Mouse (Mus musculus) cortical plate, adult 2 months (tissue): Measurements from ENCODE around the gene Nudt8. TPM values are rescaled to one million over a fixed set of nuclear protein-coding genes. Genes with fewer than 3 reads are reported as not detected.
"Not testable (repeated sequence)": the region's sequence is repeated elsewhere in the genome, so short reads cannot be mapped to it uniquely, and the experiment has no call there.

Experiments
- H3K27ac ChIP-seq: fragments of 200-500 bp; 2 replicates; pipeline ENCODE4 v1.5.1; 2012; ENCODE audit warnings: low read length, control low read depth, inconsistent platforms; ENCODE audit not compliant: insufficient read depth
- H3K4me1 ChIP-seq: fragments of 200-500 bp; 2 replicates; pipeline ENCODE4 v1.6.1; 2011; ENCODE audit warnings: low read length; ENCODE audit not compliant: control insufficient read depth, insufficient read depth
- H3K4me3 ChIP-seq: fragments of 200-500 bp; 2 replicates; pipeline ENCODE4 v1.5.1; 2011; ENCODE audit warnings: mild to moderate bottlenecking, low read length, control low read depth; ENCODE audit not compliant: insufficient read depth
- CTCF ChIP-seq: fragments of 200-500 bp; IDR thresholded peaks from 2 replicates; pipeline ENCODE4 v1.5.1; 2011; ENCODE audit warnings: mild to moderate bottlenecking, control low read depth, low read length; ENCODE audit not compliant: insufficient read depth; ENCODE audit errors: extremely low read depth
- POLR2A ChIP-seq: fragments of 200-500 bp; IDR thresholded peaks from 2 replicates; pipeline ENCODE4 v1.6.1; 2011; ENCODE audit warnings: mild to moderate bottlenecking, low read length, control low read depth; ENCODE audit not compliant: insufficient read depth; ENCODE audit errors: extremely low read depth
- polyA plus RNA-seq: library from polyadenylated mRNA; depleted of rRNA; stranded (reverse); fragments of >200 nt; gene quantifications from 2 replicates; pipeline ENCODE4 v1.2.3, GENCODE M21; 2012

Nudt8 gene
- polyA plus RNA-seq, 1 experiment: 4.7 TPM

- H3K4me3 ChIP-seq: no peak overlapping the region
- no peak overlapping the region for H3K27ac ChIP-seq
- H3K4me1 ChIP-seq: no peaks in the 10 kb centered on the region
- TF ChIP-seq CTCF (no peak), POLR2A (no peak)
These were observed 32.3 kb downstream of the Nudt8 start for GRCm38 (mm10) chr19:4032668-4033067.

GRCm38 (mm10) chr19:4033298-4033697 is 32.9 kb downstream of the Nudt8 start:
- Histone ChIP-seq H3K4me1 (peaks cover 1% of the 10 kb centered on the region; the same call in 1 of the 2 replicates), H3K27ac (no peak overlapping the region), H3K4me3 (no peak overlapping the region)
- TF ChIP-seq CTCF (no peak), POLR2A (no peak)

- no peak overlapping the region for H3K4me3 ChIP-seq
- peaks cover 2% of the 10 kb centered on the region; the same call in 1 of the 2 replicates for H3K4me1 ChIP-seq
- H3K27ac ChIP-seq: no peak overlapping the region
- TF ChIP-seq CTCF (no peak), POLR2A (no peak)
These were observed 33.4 kb downstream of the Nudt8 start for GRCm38 (mm10) chr19:4033742-4034141.

GRCm38 (mm10) chr19:4036327-4037045 is 36.1 kb downstream of the Nudt8 start:
- TF ChIP-seq POLR2A: no peak
- Histone ChIP-seq H3K27ac (no peak overlapping the region), H3K4me1 (peaks cover 2% of the 10 kb centered on the region; the same call in 1 of the 2 replicates), H3K4me3 (no peak overlapping the region; the same call in 1 of the 2 replicates)

GRCm38 (mm10) chr19:4037154-4037787 is 36.9 kb downstream of the Nudt8 start:
- peak overlapping the region; percentile 64 for H3K4me3 ChIP-seq
- H3K27ac ChIP-seq, H3K4me1 ChIP-seq: not testable (repeated sequence)

- Histone ChIP-seq H3K4me3 (peak within 1 kb of the TSS; percentile 64), H3K4me1 (peaks cover 2% of the 10 kb centered on the region; the same call in 1 of the 2 replicates), H3K27ac (0 out of 2 replicates have a peak within 1 kb of the TSS, but pooled peaks have one; percentile 55)
- peak; percentile 96 for TF ChIP-seq POLR2A
- TF ChIP-seq CTCF: no peak
These were observed 37.4 kb downstream of the Nudt8 start, which contains the start of gene Gstp1 for GRCm38 (mm10) chr19:4037788-4038232. Gene Gstp1, minus strand, starts transcription at chr19:4037985.

GRCm38 (mm10) chr19:4040941-4041340 is 40.6 kb downstream of the Nudt8 start:
- not testable (repeated sequence) for H3K4me1 ChIP-seq, H3K27ac ChIP-seq, H3K4me3 ChIP-seq

- H3K4me1 ChIP-seq, H3K27ac ChIP-seq, H3K4me3 ChIP-seq: not testable (repeated sequence)
These were observed 41.1 kb downstream of the Nudt8 start for GRCm38 (mm10) chr19:4041500-4041899.

- Histone ChIP-seq H3K4me1 (peaks cover 2% of the 10 kb centered on the region; the same call in 1 of the 2 replicates), H3K27ac (no peak overlapping the region), H3K4me3 (no peak overlapping the region)
- no peak for TF ChIP-seq CTCF
- no peak for TF ChIP-seq POLR2A
These were observed 41.7 kb downstream of the Nudt8 start for GRCm38 (mm10) chr19:4042124-4042523.

GRCm38 (mm10) chr19:4044109-4044508 is 43.7 kb downstream of the Nudt8 start:
- H3K4me3 ChIP-seq, H3K4me1 ChIP-seq, H3K27ac ChIP-seq: not testable (repeated sequence)
